Comparison of ENCODE assay signal across 14 mouse cellular contexts in genomic region chr11:5954435-5954834, GRCm38 (mm10). TPM values are rescaled to one million over a fixed set of nuclear protein-coding genes. Genes with fewer than 3 reads are reported as not detected.
A peak's percentile ranks its signal among the peaks of the same experiment; 100 is the strongest.
DNase-seq lines count a peak whose midpoint lies in the region; ATAC-seq and TF ChIP-seq lines count a peak whose summit lies in the region.
"Had no signal": no experiment of that assay in that cellular context is flagged by ENCODE, and none has a peak within 500 bp of the region (broad histone marks: within the 10 kb centered on the region; RNA-seq: fewer than 3 reads in every experiment).

No protein-coding gene starts in this region.

- TF ChIP-seq EP300 in ES-Bruce4 (IDR thresholded peaks at IDR 0.05; ENCODE audit: insufficient read depth, low read depth, low read length): no peak

- H3K4me1 ChIP-seq in hindbrain, embryonic 14.5 days (replicated peaks; ENCODE audit: control insufficient read depth, insufficient read depth, low read length): peaks cover 17% of the 10 kb centered on the region
- H3K4me1 ChIP-seq in hindbrain, postnatal 0 days (ENCODE audit: insufficient read depth, low read length): peaks cover 18% of the 10 kb centered on the region
- no peaks in the 10 kb centered on the region for H3K4me1 ChIP-seq in ES-Bruce4 (ENCODE audit: control insufficient read depth, insufficient read depth, low read length)
- peaks cover 7% of the 10 kb centered on the region; the same call in 1 of the 2 replicates for H3K4me1 ChIP-seq in intestine, postnatal 0 days (replicated peaks; ENCODE audit: control insufficient read depth, insufficient read depth, low read length)
- peaks cover 32% of the 10 kb centered on the region for H3K4me1 ChIP-seq in neural tube, embryonic 13.5 days (replicated peaks)

- WGBS in hindbrain, embryonic 14.5 days: 80% methylated on average over 5 of the region's 5 CpGs
- WGBS in hindbrain, postnatal 0 days: 85% methylated on average over 5 of the region's 5 CpGs
- WGBS in intestine, postnatal 0 days: 63% methylated on average over 5 of the region's 5 CpGs
- 86% methylated on average over 5 of the region's 5 CpGs for WGBS in neural tube, embryonic 13.5 days

- H3K27me3 ChIP-seq in hindbrain, embryonic 14.5 days (ENCODE audit: control insufficient read depth, insufficient read depth, low read length): no peaks in the 10 kb centered on the region
- H3K27me3 ChIP-seq in hindbrain, postnatal 0 days (ENCODE audit: insufficient read depth, low read length): no peaks in the 10 kb centered on the region
- H3K27me3 ChIP-seq in ES-Bruce4 (ENCODE audit: control insufficient read depth, insufficient read depth, low read length, poor library complexity, severe bottlenecking): no peaks in the 10 kb centered on the region
- H3K27me3 ChIP-seq in intestine, postnatal 0 days (replicated peaks; ENCODE audit: control insufficient read depth, insufficient read depth, low read length): no peaks in the 10 kb centered on the region
- no peaks in the 10 kb centered on the region for H3K27me3 ChIP-seq in neural tube, embryonic 13.5 days

- no peak overlapping the region for H3K27ac ChIP-seq in hindbrain, embryonic 14.5 days
- H3K27ac ChIP-seq in hindbrain, postnatal 0 days: no peak overlapping the region; the same call in 1 of the 2 replicates
- H3K27ac ChIP-seq in ES-Bruce4 (ENCODE audit: insufficient read depth, low read length): no peak overlapping the region
- H3K27ac ChIP-seq in intestine, postnatal 0 days (ENCODE audit: low read depth, low read length): peak overlapping the region; percentile 92
- no peak overlapping the region for H3K27ac ChIP-seq in neural tube, embryonic 13.5 days (replicated peaks)

- peaks cover 9% of the 10 kb centered on the region; the same call in 1 of the 2 replicates for H3K36me3 ChIP-seq in hindbrain, embryonic 14.5 days (replicated peaks; ENCODE audit: control insufficient read depth, insufficient read depth)
- no peaks in the 10 kb centered on the region for H3K36me3 ChIP-seq in hindbrain, postnatal 0 days (ENCODE audit: insufficient read depth, low read length)
- peaks cover 5% of the 10 kb centered on the region for H3K36me3 ChIP-seq in ES-Bruce4 (ENCODE audit: control insufficient read depth, insufficient read depth, low read length, poor library complexity, severe bottlenecking)
- H3K36me3 ChIP-seq in intestine, postnatal 0 days (ENCODE audit: control insufficient read depth, insufficient read depth): no peaks in the 10 kb centered on the region; the same call in 1 of the 2 replicates
- peaks cover 9% of the 10 kb centered on the region for H3K36me3 ChIP-seq in neural tube, embryonic 13.5 days

- no peak overlapping the region for H3K9ac ChIP-seq in hindbrain, embryonic 14.5 days
- H3K9ac ChIP-seq in hindbrain, postnatal 0 days (replicated peaks; ENCODE audit: low read length): no peak overlapping the region
- 0 out of 2 replicates have a peak overlapping the region, but pooled peaks have one; percentile 81 for H3K9ac ChIP-seq in ES-Bruce4 (ENCODE audit: low read depth, poor library complexity, severe bottlenecking)
- H3K9ac ChIP-seq in intestine, postnatal 0 days (ENCODE audit: low read depth, low read length): no peak overlapping the region
- H3K9ac ChIP-seq in neural tube, embryonic 13.5 days: peak overlapping the region; percentile 93; the same call in 1 of the 2 replicates

- TF ChIP-seq CTCF in hindbrain, postnatal 0 days (IDR thresholded peaks at IDR 0.05; ENCODE audit: low read depth): no peak
- TF ChIP-seq CTCF in ES-Bruce4 (IDR thresholded peaks at IDR 0.05; ENCODE audit: low read depth, low read length): no peak
- TF ChIP-seq CTCF in intestine, postnatal 0 days (IDR thresholded peaks at IDR 0.05; ENCODE audit: low read depth): no peak

- no peak for DNase-seq in hindbrain, embryonic 14.5 days (ENCODE audit: low spot score)
- DNase-seq in hindbrain, postnatal 0 days (ENCODE audit: low spot score): no peak
- DNase-seq in urinary bladder, postnatal 10 days (ENCODE audit: low spot score): no peak
- DNase-seq in c-Kit-positive CD71-positive TER-119-positive erythroid progenitor cells, embryonic 14.5 days (ENCODE audit: low spot score): no peak
- DNase-seq: kidney, adult 18-20 months had no signal

- no peaks in the 10 kb centered on the region for H3K9me3 ChIP-seq in hindbrain, embryonic 14.5 days (ENCODE audit: control insufficient read depth, low read length)
- no peaks in the 10 kb centered on the region for H3K9me3 ChIP-seq in hindbrain, postnatal 0 days (ENCODE audit: low read length)
- no peaks in the 10 kb centered on the region for H3K9me3 ChIP-seq in ES-Bruce4 (replicated peaks; ENCODE audit: control insufficient read depth, insufficient read depth, low read length, poor library complexity, severe bottlenecking)
- no peaks in the 10 kb centered on the region for H3K9me3 ChIP-seq in intestine, postnatal 0 days (ENCODE audit: control insufficient read depth)
- no peaks in the 10 kb centered on the region for H3K9me3 ChIP-seq in neural tube, embryonic 13.5 days

- ATAC-seq in hindbrain, embryonic 14.5 days (ENCODE audit: low FRiP score): no peak
- no peak for ATAC-seq in hindbrain, postnatal 0 days
- ATAC-seq in intestine, postnatal 0 days: no peak
- no peak for ATAC-seq in neural tube, embryonic 13.5 days (ENCODE audit: low read depth)

- peak overlapping the region; percentile 92 for H3K4me2 ChIP-seq in hindbrain, embryonic 14.5 days (replicated peaks)
- no peak overlapping the region for H3K4me2 ChIP-seq in hindbrain, postnatal 0 days (ENCODE audit: low read depth, low read length)
- H3K4me2 ChIP-seq in intestine, postnatal 0 days (replicated peaks; ENCODE audit: low read depth): peak overlapping the region; percentile 83
- H3K4me2 ChIP-seq in neural tube, embryonic 13.5 days: no peak overlapping the region

- no peak overlapping the region for H3K4me3 ChIP-seq in hindbrain, embryonic 14.5 days (replicated peaks; ENCODE audit: low read length)
- H3K4me3 ChIP-seq in hindbrain, postnatal 0 days (ENCODE audit: low read length): no peak overlapping the region
- no peak overlapping the region for H3K4me3 ChIP-seq in ES-Bruce4 (ENCODE audit: low read depth, low read length)
- H3K4me3 ChIP-seq in intestine, postnatal 0 days (ENCODE audit: low read depth, low read length): no peak overlapping the region
- no peak overlapping the region for H3K4me3 ChIP-seq in neural tube, embryonic 13.5 days

- TF ChIP-seq POLR2A in ES-Bruce4 (IDR thresholded peaks at IDR 0.05; ENCODE audit: insufficient read depth, low read length): no peak

RNA-seq across cellular contexts. Expression of gene Ykt6, which starts 1.1 kb away (rescaled TPM):
- 39.9 and 48.4 TPM in 2 replicates for polyA plus RNA-seq in hindbrain, embryonic 14.5 days (2014; fragmentation: Nextera tagmentation; extraction: Ambion mirVana)
- total RNA-seq in hindbrain, postnatal 0 days (2014; rRNA removed): 130 TPM in 2 replicates
- polyA plus RNA-seq in hindbrain, postnatal 0 days (2015; fragmentation: Nextera tagmentation; extraction: Ambion mirVana): 72.3 and 81.7 TPM in 2 replicates
- polyA plus RNA-seq in ES-Bruce4 (2011; ENCODE audit: insufficient read depth, insufficient read length, low read depth, missing spikeins): 53.7 and 60.3 TPM in 2 replicates
- polyA plus RNA-seq in intestine, postnatal 0 days (2015; fragmentation: Nextera tagmentation; extraction: Ambion mirVana): 50.9 and 53.8 TPM in 2 replicates
- 68.9 and 71.2 TPM in 2 replicates for polyA plus RNA-seq in neural tube, embryonic 13.5 days (2015; fragmentation: Nextera tagmentation; extraction: Ambion mirVana)

RNA-seq across cellular contexts. Expression of gene Gck, which starts 4.6 kb away (rescaled TPM):
- polyA plus RNA-seq in hindbrain, embryonic 14.5 days (2014; fragmentation: Nextera tagmentation; extraction: Ambion mirVana): 3.9 and 4.2 TPM in 2 replicates
- 3.2 and 9.1 TPM in 2 replicates for total RNA-seq in hindbrain, postnatal 0 days (2014; rRNA removed)
- polyA plus RNA-seq in hindbrain, postnatal 0 days (2015; fragmentation: Nextera tagmentation; extraction: Ambion mirVana): 7.1 and 7.5 TPM in 2 replicates
- polyA plus RNA-seq in ES-Bruce4 (2011; ENCODE audit: insufficient read depth, insufficient read length, low read depth, missing spikeins): not detected in 2 replicates
- polyA plus RNA-seq in intestine, postnatal 0 days (2015; fragmentation: Nextera tagmentation; extraction: Ambion mirVana): 0.44 TPM in 2 replicates
- polyA plus RNA-seq in neural tube, embryonic 13.5 days (2015; fragmentation: Nextera tagmentation; extraction: Ambion mirVana): 3.0 and 3.3 TPM in 2 replicates
- total RNA-seq: granulocyte monocyte progenitor cell, adult 5-6 weeks had no signal
- polyA plus RNA-seq: erythroblast, embryonic 14.5 days had no signal

RNA-seq across cellular contexts. Expression of gene Myl7, which starts 55.9 kb away (rescaled TPM):
- not detected in 2 replicates for polyA plus RNA-seq in hindbrain, embryonic 14.5 days (2014; fragmentation: Nextera tagmentation; extraction: Ambion mirVana)
- total RNA-seq in hindbrain, postnatal 0 days (2014; rRNA removed): 0.79 TPM in 1 of 2 replicates, not detected in the other
- polyA plus RNA-seq in hindbrain, postnatal 0 days (2015; fragmentation: Nextera tagmentation; extraction: Ambion mirVana): not detected in 2 replicates
- 1.4 TPM in 1 of 2 replicates, not detected in the other for polyA plus RNA-seq in ES-Bruce4 (2011; ENCODE audit: insufficient read depth, insufficient read length, low read depth, missing spikeins)
- polyA plus RNA-seq in intestine, postnatal 0 days (2015; fragmentation: Nextera tagmentation; extraction: Ambion mirVana): 20.9 and 22.7 TPM in 2 replicates
- 1.7 and 3.5 TPM in 2 replicates for polyA plus RNA-seq in neural tube, embryonic 13.5 days (2015; fragmentation: Nextera tagmentation; extraction: Ambion mirVana)
- total RNA-seq: adrenal gland, postnatal 14 days; granulocyte monocyte progenitor cell, adult 5-6 weeks; layer of hippocampus, adult 18-20 months; left cerebral cortex, postnatal 25 days had no signal
- polyA plus RNA-seq: cortical plate, adult 2 months had no signal

Comparison
In these comparisons a context has a peak if more than half of its experiments do, and no peak if none do; other contexts are left out.
1. H3K4me2 ChIP-seq: peak in hindbrain, embryonic 14.5 days (single experiment) and intestine, postnatal 0 days (single experiment); none in hindbrain, postnatal 0 days (single experiment) and neural tube, embryonic 13.5 days (single experiment).
2. H3K9ac ChIP-seq: peak in ES-Bruce4 (single experiment) and neural tube, embryonic 13.5 days (single experiment); none in hindbrain, embryonic 14.5 days (single experiment), hindbrain, postnatal 0 days (single experiment) and intestine, postnatal 0 days (single experiment).